Mouse (Mus musculus) natural killer cell, adult 2 months (primary cell): Measurements from ENCODE around the gene Myoc.

Experiments used
- DNase-seq, 2 experiments: peaks; one replicate each; pipeline ENCODE4 v3.0.0; 2022; ENCODE audit warnings: low spot score in 2 of 2

The Myoc gene

DNA sequence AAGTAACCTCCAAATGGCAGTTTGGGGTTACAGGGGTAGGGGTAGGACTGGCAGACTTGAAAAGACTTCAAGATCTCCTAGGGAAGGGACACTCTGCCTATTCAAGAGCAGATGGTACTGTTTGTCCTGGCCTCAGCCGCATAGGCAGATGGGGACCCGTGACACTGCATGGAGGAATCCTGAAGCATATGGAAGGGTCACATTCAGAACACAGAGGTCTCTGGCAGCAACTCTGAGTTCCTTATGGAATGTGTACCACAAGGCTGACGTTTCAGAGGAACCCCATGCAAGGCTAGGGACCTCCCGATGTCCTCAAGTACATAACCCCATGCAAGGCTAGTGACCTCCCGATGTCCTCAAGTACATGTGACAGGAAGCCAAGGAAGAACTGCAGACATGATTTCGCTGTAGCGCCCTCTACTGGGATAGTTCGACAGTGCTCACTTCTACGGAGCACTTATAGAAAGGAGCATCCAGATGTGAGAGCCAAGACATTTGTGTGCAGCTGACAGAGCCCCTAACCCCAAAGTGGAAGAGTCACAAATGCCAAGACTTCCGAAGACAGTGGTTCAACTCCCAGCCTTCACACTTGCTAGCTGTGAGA lies 7.2 kb downstream of the Myoc start:
- DNase-seq = no peak

DNA sequence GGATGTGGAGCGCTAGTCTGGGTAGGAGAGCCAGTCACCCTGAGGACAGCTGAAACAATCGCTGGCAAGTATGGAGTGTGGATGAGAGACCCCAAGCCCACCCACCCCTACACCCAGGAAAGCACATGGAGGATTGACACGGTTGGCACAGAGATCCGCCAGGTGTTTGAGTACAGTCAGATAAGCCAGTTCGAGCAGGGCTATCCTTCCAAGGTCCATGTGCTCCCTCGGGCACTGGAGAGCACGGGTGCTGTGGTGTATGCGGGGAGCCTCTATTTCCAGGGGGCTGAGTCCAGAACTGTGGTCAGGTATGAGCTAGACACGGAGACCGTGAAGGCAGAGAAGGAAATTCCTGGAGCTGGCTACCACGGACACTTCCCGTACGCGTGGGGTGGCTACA lies 9.5 kb downstream of the Myoc start:
- DNase-seq = no peak

DNA sequence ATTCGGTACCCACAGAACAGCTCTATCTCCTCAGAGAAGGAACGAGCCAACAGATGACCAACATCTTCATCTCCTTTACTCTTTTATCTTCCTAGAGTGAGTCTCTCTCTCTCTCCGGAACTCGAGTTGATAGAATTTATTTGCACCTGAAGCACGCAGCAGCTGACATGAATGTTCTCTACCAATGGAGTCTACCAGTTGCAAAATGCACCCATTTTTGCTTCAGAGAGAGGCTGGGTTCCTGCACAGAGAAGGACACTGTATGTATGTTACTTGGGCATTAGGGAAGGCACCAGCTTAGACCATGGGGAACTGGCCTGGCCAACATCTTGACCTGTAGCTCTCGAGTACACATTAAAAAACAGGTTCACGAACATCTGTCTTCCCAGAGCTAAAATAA lies 19.2 kb downstream of the Myoc start, which contains the start of gene Myocos:
TSS of gene Myocos (minus strand) at position 101 of the 400 bp plus-strand sequence.
- DNase-seq = no peak

DNA sequence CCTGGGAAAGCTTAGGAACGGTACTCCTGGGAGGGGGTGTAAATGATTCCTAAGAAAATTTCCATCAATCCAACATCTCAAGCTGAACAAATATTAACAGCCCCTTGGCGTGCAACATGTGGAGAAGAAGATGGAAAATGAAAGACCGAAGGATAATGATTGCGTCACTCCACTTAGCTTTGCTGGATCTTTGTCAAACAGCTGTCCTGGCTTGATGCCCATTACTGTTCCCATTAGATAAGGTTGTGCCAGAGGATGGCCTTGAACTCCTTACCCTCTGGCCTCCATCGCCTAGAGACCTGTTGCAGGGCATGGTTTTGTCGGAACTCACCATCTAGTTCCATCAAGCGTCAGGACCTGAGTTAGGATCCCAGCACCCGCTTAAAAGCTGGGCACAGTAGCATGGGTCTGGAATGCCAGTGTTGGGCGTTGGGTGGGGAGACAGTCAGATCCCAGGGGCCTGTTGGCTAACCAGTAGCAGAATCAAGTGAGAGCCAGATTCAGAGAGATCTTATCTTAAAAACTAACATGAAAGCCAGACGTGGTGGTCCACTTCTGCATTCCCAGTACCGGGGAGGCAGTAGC lies 21.4 kb downstream of the Myoc start:
- no peak for DNase-seq

DNA sequence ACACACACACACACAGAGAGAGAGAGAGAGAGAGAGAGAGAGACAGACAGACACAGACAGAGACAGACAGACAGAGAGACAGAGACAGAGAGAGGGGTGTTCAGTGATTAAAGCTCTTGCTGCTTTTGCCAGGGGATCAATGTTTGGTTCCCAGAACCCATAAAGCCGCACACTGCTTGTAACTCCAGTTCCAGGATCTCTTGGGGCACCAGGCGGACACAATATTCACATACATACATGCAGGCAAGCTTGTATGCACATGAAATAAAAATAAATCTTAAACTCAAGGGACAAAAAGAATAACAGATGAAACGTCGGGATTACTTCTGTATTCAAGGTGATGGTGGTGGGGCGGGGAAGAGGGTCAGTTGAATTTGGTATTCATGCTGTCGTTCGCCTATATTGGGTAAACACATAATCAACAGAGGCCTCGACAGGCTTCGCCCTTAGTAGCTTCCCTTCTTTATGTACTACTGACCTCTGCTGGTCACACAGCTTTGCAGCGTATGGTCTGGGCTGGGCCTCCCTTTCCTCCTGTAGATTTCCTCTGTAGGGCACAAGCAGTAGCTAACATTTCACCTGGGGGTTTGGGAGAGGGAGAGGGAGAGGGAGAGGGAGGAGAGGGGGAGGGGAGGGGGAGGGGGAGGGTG lies 26.0 kb downstream of the Myoc start:
- DNase-seq = peak; percentile 34 to 52

DNA sequence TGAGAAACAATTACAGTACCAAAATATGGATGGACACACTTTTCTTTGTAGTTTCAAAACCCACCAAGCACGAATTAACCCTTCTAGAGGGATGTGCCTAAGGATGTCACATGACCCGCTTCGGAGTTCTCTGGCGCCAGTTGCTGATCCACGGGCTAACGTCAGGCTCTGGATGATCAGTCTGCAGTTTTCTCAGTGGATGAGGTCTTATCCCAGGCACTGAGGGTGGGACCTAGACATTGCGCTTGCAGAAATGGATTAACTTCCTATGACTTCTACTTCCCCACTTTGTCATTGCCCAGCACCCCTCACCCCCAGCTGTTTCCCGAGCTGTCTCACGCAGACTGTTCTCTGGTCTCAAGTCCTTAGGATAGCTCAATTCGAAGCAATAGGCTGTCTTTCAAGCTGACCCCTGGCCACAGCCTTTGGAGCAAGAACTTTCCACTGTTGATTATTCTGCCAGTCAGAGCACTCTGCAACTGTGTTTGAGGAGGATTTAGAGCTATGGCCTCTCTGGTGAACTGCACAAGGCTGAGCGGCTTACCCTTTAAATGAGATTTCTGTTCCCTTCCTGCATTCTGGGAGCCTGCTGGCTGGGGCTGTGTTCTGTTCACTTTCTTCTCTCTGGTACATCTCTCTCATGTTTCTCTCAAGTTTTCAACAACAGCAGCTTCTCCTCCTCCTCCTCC lies 26.7 kb downstream of the Myoc start:
- no peak for DNase-seq

DNA sequence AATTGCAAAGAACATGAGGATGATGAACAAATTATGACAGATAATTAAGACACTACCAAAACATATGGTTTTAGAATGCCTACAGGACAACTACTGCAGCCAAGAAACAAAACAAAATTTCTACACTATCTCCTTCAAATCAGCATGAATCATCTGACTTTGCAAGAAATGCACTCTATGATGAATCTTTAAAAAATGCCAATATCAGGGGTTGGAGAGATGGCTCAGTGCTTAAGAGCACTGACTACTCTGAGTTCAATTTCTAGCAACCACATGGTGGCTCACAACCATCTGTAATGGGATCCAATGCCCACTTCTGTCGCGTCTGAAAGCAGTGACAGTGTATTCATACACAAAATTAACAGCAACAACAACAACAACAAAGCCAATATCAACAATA lies 54.8 kb downstream of the Myoc start:
- DNase-seq = no peak

DNA sequence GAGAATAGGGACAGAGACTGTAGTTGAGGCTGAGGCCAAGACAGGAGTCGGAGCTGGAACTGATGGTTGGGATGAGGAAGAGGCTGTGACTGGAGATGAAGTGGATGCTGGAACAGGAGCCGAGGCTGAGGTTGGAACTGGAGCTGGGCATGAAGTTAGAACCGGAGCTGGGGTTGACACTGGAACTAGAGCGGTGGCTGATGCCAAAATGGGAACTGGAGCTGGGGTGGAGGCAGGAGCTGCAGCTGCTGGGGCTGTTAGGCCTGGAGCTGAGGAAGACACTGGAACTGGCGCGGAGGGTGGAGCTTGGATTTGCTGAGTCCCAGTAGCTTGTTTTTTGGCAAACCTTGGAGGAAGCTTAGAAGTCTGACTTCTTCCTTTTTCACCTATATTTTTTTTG lies 58.9 kb downstream of the Myoc start:
- DNase-seq = no peak
